Mouse (Mus musculus) liver, embryonic 14.5 days (tissue): ENCODE results near the gene Szt2.

ENCODE experiments used
- CTCF ChIP-seq: IDR thresholded peaks from 2 replicates; pipeline ENCODE4 v1.5.1; 2016; ENCODE audit warnings: antibody characterized with exemption, low read depth, control low read depth
- EP300 ChIP-seq: IDR thresholded peaks from 2 replicates; pipeline ENCODE4 v1.6.1; 2016; ENCODE audit warnings: antibody characterized with exemption, low read depth

GRCm38 (mm10) chr4:118387316-118387715 is 21.8 kb downstream of the Szt2 start:
- TF ChIP-seq CTCF (no peak), EP300 (no peak)
